Comparison of ENCODE assay signal across 21 mouse cellular contexts in the genomic region with DNA sequence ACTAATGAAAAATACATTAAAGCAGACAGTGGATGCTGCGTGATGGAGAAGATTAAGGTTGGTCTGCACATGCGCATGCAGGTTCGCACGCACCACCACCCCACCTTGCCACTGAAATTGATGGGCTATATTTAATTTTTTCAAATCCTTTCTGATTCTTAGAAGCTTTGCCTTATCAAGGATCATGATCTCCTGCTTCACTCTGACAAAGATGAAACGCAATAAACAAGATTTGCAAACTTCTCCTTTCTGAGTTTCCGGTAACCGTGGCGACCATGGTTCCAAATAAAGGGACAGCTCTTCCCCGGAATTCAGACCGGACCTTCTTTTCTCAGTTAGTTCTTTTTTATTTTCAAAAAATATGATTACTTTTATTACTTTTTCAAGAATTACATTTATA. TPM values are rescaled to one million over a fixed set of nuclear protein-coding genes. Genes with fewer than 3 reads are reported as not detected.
A peak's percentile ranks its signal among the peaks of the same experiment; 100 is the strongest.
DNase-seq lines count a peak whose midpoint lies in the region; ATAC-seq and TF ChIP-seq lines count a peak whose summit lies in the region.
"Had no signal": no experiment of that assay in that cellular context is flagged by ENCODE, and none has a peak within 500 bp of the region (broad histone marks: within the 10 kb centered on the region; RNA-seq: fewer than 3 reads in every experiment).

No protein-coding gene starts in this region.

- peak overlapping the region; percentile 42 for H3K4me3 ChIP-seq in bone marrow, adult 2 months (replicated peaks; ENCODE audit: control insufficient read depth, low read depth, low read length)
- H3K4me3 ChIP-seq in midbrain, embryonic 13.5 days (replicated peaks), result no peak overlapping the region
- H3K4me3 ChIP-seq: embryonic facial prominence, embryonic 12.5 days; erythroblast, embryonic 14.5 days; forebrain, embryonic 15.5 days; heart, embryonic 10.5 days; hindbrain, embryonic 13.5 days; limb, embryonic 13.5 days; liver, embryonic 13.5 days; midbrain, embryonic 10.5 days had no signal

- peaks cover 21% of the 10 kb centered on the region for H3K4me1 ChIP-seq in bone marrow, adult 2 months (ENCODE audit: control insufficient read depth, insufficient read depth, low read length)
- H3K4me1 ChIP-seq in midbrain, embryonic 13.5 days (replicated peaks), result no peaks in the 10 kb centered on the region
- H3K4me1 ChIP-seq: embryonic facial prominence, embryonic 12.5 days; heart, embryonic 10.5 days; hindbrain, embryonic 13.5 days; limb, embryonic 13.5 days; midbrain, embryonic 10.5 days had no signal

- ATAC-seq in midbrain, embryonic 13.5 days, result no peak
- ATAC-seq: forebrain, embryonic 15.5 days had no signal

- TF ChIP-seq CTCF in bone marrow, adult 2 months (IDR thresholded peaks at IDR 0.05; ENCODE audit: control insufficient read depth, insufficient read depth, low read length), result no peak

- no peak overlapping the region for H3K9ac ChIP-seq in midbrain, embryonic 13.5 days (replicated peaks)
- H3K9ac ChIP-seq: embryonic facial prominence, embryonic 12.5 days; forebrain, embryonic 15.5 days; hindbrain, embryonic 13.5 days; limb, embryonic 13.5 days; liver, embryonic 13.5 days had no signal

- WGBS in bone marrow, adult 2 months, result under 1% methylated on average over 10 of the region's 10 CpGs
- 83% methylated on average over 10 of the region's 10 CpGs for WGBS in midbrain, embryonic 13.5 days

- no peaks in the 10 kb centered on the region for H3K9me3 ChIP-seq in midbrain, embryonic 13.5 days
- H3K9me3 ChIP-seq: forebrain, embryonic 15.5 days; heart, embryonic 10.5 days; limb, embryonic 13.5 days; liver, embryonic 13.5 days; midbrain, embryonic 10.5 days had no signal

- H3K4me2 ChIP-seq in midbrain, embryonic 13.5 days (replicated peaks), result no peak overlapping the region
- H3K4me2 ChIP-seq: embryonic facial prominence, embryonic 12.5 days; forebrain, embryonic 15.5 days; hindbrain, embryonic 13.5 days; limb, embryonic 13.5 days; liver, embryonic 13.5 days had no signal

- H3K27ac ChIP-seq in bone marrow, adult 2 months (ENCODE audit: control insufficient read depth, insufficient read depth, low read depth, low read length, poor library complexity), result peak overlapping the region; percentile 50; the same call in 1 of the 2 replicates
- H3K27ac ChIP-seq in midbrain, embryonic 13.5 days, result no peak overlapping the region
- H3K27ac ChIP-seq: embryonic facial prominence, embryonic 12.5 days; forebrain, embryonic 15.5 days; heart, embryonic 10.5 days; hindbrain, embryonic 13.5 days; limb, embryonic 13.5 days; liver, embryonic 13.5 days; midbrain, embryonic 10.5 days had no signal

- H3K36me3 ChIP-seq in midbrain, embryonic 13.5 days, result no peaks in the 10 kb centered on the region
- H3K36me3 ChIP-seq: embryonic facial prominence, embryonic 12.5 days; forebrain, embryonic 15.5 days; heart, embryonic 10.5 days; hindbrain, embryonic 13.5 days; limb, embryonic 13.5 days; liver, embryonic 13.5 days; midbrain, embryonic 10.5 days had no signal

- H3K27me3 ChIP-seq in midbrain, embryonic 13.5 days, result no peaks in the 10 kb centered on the region
- H3K27me3 ChIP-seq: embryonic facial prominence, embryonic 12.5 days; forebrain, embryonic 15.5 days; hindbrain, embryonic 13.5 days; limb, embryonic 13.5 days; liver, embryonic 13.5 days had no signal

- no peak for TF ChIP-seq POLR2A in bone marrow, adult 2 months (IDR thresholded peaks at IDR 0.05; ENCODE audit: borderline replicate concordance, control insufficient read depth, low read depth, low read length)

- peak; percentile 33 for DNase-seq in right cerebral cortex, postnatal 4 days
- DNase-seq in right cerebral cortex, postnatal 36 days (ENCODE audit: low spot score in 2 of 2), result no peak
- peak; percentile 18 for DNase-seq in lung, postnatal 14 days
- DNase-seq in left cerebral cortex, adult 8-10 months (ENCODE audit: low spot score in 2 of 2), result no peak
- DNase-seq in embryo, embryonic 9.5 days (ENCODE audit: extremely low spot score), result no peak
- DNase-seq: cerebellum, adult 11-12 months; cerebellum, postnatal 25 days; gastrocnemius, postnatal 25 days; heart, postnatal 14 days; kidney, adult 9 months; liver, embryonic 13.5 days; thymus, postnatal 36 days had no signal

RNA-seq across cellular contexts. Expression of a gene that starts 20.5 kb away (rescaled TPM):
- polyA plus RNA-seq in bone marrow, adult 2 months (2011; ENCODE audit: insufficient read depth, insufficient read length, low replicate concordance, missing spikeins), result 4.9 and 5.6 TPM in 2 replicates
- 10 to 100 TPM in 2 of 4 experiments, 1 to 10 TPM in 2; 3.0 to 19.7 (median 8.0) TPM for total RNA-seq in left cerebral cortex, adult 8-10 months (2022)
- polyA plus RNA-seq in midbrain, embryonic 13.5 days (2015; fragmentation: Nextera tagmentation; extraction: Ambion mirVana), result 3.6 and 3.7 TPM in 2 replicates

RNA-seq across cellular contexts. Expression of a gene that starts 59.1 kb away (rescaled TPM):
- polyA plus RNA-seq in bone marrow, adult 2 months (2011; ENCODE audit: insufficient read depth, insufficient read length, low replicate concordance, missing spikeins), result 67.9 and 112 TPM in 2 replicates
- total RNA-seq in left cerebral cortex, adult 8-10 months (2022), result 1 to 10 TPM; 2.9 to 9.2 (median 5.0) TPM
- 1.2 and 1.3 TPM in 2 replicates for polyA plus RNA-seq in midbrain, embryonic 13.5 days (2015; fragmentation: Nextera tagmentation; extraction: Ambion mirVana)

Comparison
In these comparisons a context has a peak if more than half of its experiments do, and no peak if none do; other contexts are left out.
1. DNase-seq: peak in right cerebral cortex, postnatal 4 days (single experiment) and lung, postnatal 14 days (single experiment); none in right cerebral cortex, postnatal 36 days (0 of 2), left cerebral cortex, adult 8-10 months (0 of 2) and embryo, embryonic 9.5 days (single experiment).
2. RNA of a gene that starts 59.1 kb away (polyA plus RNA-seq): 67.9 to 112 TPM in bone marrow, adult 2 months; 1.2 to 1.3 TPM in midbrain, embryonic 13.5 days; every median in the first group is over 10 times any median in the second.